Mouse (Mus musculus) liver, postnatal 0 days (tissue): ENCODE measurements around the gene Fbxl19.

Source experiments
- CTCF ChIP-seq: sonication (generic); IDR thresholded peaks from 2 replicates; pipeline ENCODE4 v1.5.1; 2016; ENCODE audit warnings: antibody characterized with exemption, low read depth
- EP300 ChIP-seq: IDR thresholded peaks from 2 replicates; pipeline ENCODE4 v1.6.1; 2016; ENCODE audit warnings: antibody characterized with exemption, low read depth, mild to moderate bottlenecking

- no peak for TF ChIP-seq CTCF
- TF ChIP-seq EP300: no peak
Observed at GRCm38 (mm10) chr7:127810650-127811049, 66.3 kb downstream of the Fbxl19 start.
